In the genomic region with DNA sequence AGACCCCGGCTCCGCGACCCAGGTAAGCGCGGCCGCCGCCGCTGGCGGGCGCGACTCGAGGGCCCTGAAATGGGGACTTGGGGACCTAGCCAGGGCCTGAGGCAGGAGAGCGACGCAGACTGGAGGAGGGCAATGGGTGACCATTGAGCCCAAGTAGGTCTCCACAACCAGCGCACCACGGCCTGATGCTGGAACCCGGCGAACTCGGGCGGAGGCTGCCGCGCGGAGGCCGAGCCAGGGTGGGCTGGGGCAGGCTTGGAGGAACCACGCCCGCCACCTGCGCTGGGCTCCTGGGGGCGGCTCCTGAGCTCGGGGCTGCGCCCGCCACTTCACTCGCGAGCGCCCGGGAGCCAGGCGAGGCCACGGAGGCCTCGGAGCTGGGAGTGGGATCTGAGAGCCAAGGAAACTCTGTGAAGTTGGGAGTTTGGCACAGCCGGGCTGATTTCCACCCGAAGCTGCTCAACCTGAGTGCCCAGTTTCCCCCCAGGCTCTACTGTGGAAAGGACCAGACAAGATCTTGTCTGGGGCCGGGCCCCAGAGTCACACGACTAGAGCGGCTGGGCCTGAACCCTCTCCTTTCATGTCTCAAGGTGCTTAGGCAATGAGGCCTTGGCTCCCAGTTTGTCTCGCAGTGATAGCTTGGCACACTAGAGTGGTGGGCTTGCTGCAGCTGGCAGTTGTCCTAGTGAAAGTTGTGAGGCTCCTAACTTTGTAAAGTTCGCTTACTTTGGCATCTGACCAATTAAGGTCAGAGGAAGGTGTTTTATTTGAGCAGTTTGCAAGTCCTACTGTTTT, we compare ENCODE assay signal across 9 mouse cellular contexts. TPM values are rescaled to one million over a fixed set of nuclear protein-coding genes. Genes with fewer than 3 reads are reported as not detected.
DNase-seq lines count a peak whose midpoint lies in the region; ATAC-seq and TF ChIP-seq lines count a peak whose summit lies in the region.
"Had no signal": no experiment of that assay in that cellular context is flagged by ENCODE, and none has a peak within 500 bp of the region (broad histone marks: within the 10 kb centered on the region; RNA-seq: fewer than 3 reads in every experiment).

No protein-coding gene starts in this region.

- no peak for TF ChIP-seq CTCF in intestine, postnatal 0 days (IDR thresholded peaks at IDR 0.05; ENCODE audit: low read depth)
- no peak for TF ChIP-seq CTCF in thymus, adult 2 months (IDR thresholded peaks at IDR 0.05; ENCODE audit: borderline replicate concordance, control insufficient read depth, extremely low read depth, insufficient read depth, low read length, poor library complexity)

- H3K4me1 ChIP-seq in heart, embryonic 12.5 days (replicated peaks): peaks cover 6% of the 10 kb centered on the region
- H3K4me1 ChIP-seq in embryonic facial prominence, embryonic 15.5 days: peaks cover 13% of the 10 kb centered on the region
- peaks cover 5% of the 10 kb centered on the region; the same call in 1 of the 2 replicates for H3K4me1 ChIP-seq in intestine, postnatal 0 days (replicated peaks; ENCODE audit: control insufficient read depth, insufficient read depth, low read length)
- peaks cover 12% of the 10 kb centered on the region for H3K4me1 ChIP-seq in midbrain, embryonic 10.5 days
- no peaks in the 10 kb centered on the region for H3K4me1 ChIP-seq in thymus, adult 2 months (replicated peaks; ENCODE audit: control insufficient read depth, insufficient read depth, low read length)

- ATAC-seq in heart, embryonic 12.5 days (ENCODE audit: insufficient number of reproducible peaks, low FRiP score): no peak; the same call in 1 of the 2 replicates
- ATAC-seq in embryonic facial prominence, embryonic 15.5 days (ENCODE audit: insufficient number of reproducible peaks, low FRiP score, low TSS enrichment, low read depth): peak; percentile 51
- peak; percentile 38; the same call in 1 of the 2 replicates for ATAC-seq in intestine, postnatal 0 days
- ATAC-seq: Patski had no signal

- 3% methylated on average over 45 of the region's 45 CpGs for WGBS in heart, embryonic 12.5 days
- WGBS in embryonic facial prominence, embryonic 15.5 days: 3% methylated on average over 45 of the region's 45 CpGs
- WGBS in intestine, postnatal 0 days: 5% methylated on average over 43 of the region's 45 CpGs
- WGBS in midbrain, embryonic 10.5 days: 2% methylated on average over 45 of the region's 45 CpGs
- WGBS in thymus, adult 2 months: 9% methylated on average over 45 of the region's 45 CpGs

- H3K4me3 ChIP-seq in heart, embryonic 12.5 days: peak overlapping the region; percentile 73
- H3K4me3 ChIP-seq in embryonic facial prominence, embryonic 15.5 days (replicated peaks): peak overlapping the region; percentile 67
- peak overlapping the region; percentile 75 for H3K4me3 ChIP-seq in intestine, postnatal 0 days (ENCODE audit: low read depth, low read length)
- H3K4me3 ChIP-seq in midbrain, embryonic 10.5 days: peak overlapping the region; percentile 77
- no peak overlapping the region for H3K4me3 ChIP-seq in thymus, adult 2 months (ENCODE audit: control insufficient read depth, insufficient read depth, low read length)

- no peak overlapping the region for H3K27ac ChIP-seq in heart, embryonic 12.5 days (ENCODE audit: poor library complexity, severe bottlenecking)
- no peak overlapping the region for H3K27ac ChIP-seq in embryonic facial prominence, embryonic 15.5 days (replicated peaks)
- no peak overlapping the region for H3K27ac ChIP-seq in intestine, postnatal 0 days (ENCODE audit: low read depth, low read length)
- peak overlapping the region; percentile 84 for H3K27ac ChIP-seq in midbrain, embryonic 10.5 days (replicated peaks)
- H3K27ac ChIP-seq in thymus, adult 2 months (ENCODE audit: control insufficient read depth, insufficient read depth, low read length): no peak overlapping the region

- H3K27me3 ChIP-seq in heart, embryonic 12.5 days (replicated peaks): peaks cover 60% of the 10 kb centered on the region
- H3K27me3 ChIP-seq in embryonic facial prominence, embryonic 15.5 days: peaks cover 52% of the 10 kb centered on the region
- peaks cover 23% of the 10 kb centered on the region for H3K27me3 ChIP-seq in intestine, postnatal 0 days (replicated peaks; ENCODE audit: control insufficient read depth, insufficient read depth, low read length)
- H3K27me3 ChIP-seq in midbrain, embryonic 10.5 days (ENCODE audit: low read depth, poor library complexity, severe bottlenecking): peaks cover 67% of the 10 kb centered on the region
- peaks cover 9% of the 10 kb centered on the region; the same call in 1 of the 2 replicates for H3K27me3 ChIP-seq in thymus, adult 2 months (ENCODE audit: control insufficient read depth, insufficient read depth, low read length)
- H3K27me3 ChIP-seq: Patski had no signal

- DNase-seq in heart, adult 8-10 months (ENCODE audit: low spot score): no peak
- peak; percentile 13 for DNase-seq in adrenal gland, postnatal 25 days
- peak; percentile 63 for DNase-seq in midbrain, embryonic 10.5 days (ENCODE audit: low spot score)
- peak; percentile 51 for DNase-seq in testis, postnatal 10 days (ENCODE audit: low spot score)
- no peak for DNase-seq in thymus, adult 2 months

- H3K9ac ChIP-seq in heart, embryonic 12.5 days: peak overlapping the region; percentile 67
- H3K9ac ChIP-seq in embryonic facial prominence, embryonic 15.5 days: peak overlapping the region; percentile 39
- H3K9ac ChIP-seq in intestine, postnatal 0 days (ENCODE audit: low read depth, low read length): peak overlapping the region; percentile 26; the same call in 1 of the 2 replicates

- H3K9me3 ChIP-seq in heart, embryonic 12.5 days (replicated peaks): no peaks in the 10 kb centered on the region
- H3K9me3 ChIP-seq in embryonic facial prominence, embryonic 15.5 days (replicated peaks): no peaks in the 10 kb centered on the region
- no peaks in the 10 kb centered on the region for H3K9me3 ChIP-seq in intestine, postnatal 0 days (ENCODE audit: control insufficient read depth)
- no peaks in the 10 kb centered on the region for H3K9me3 ChIP-seq in midbrain, embryonic 10.5 days (replicated peaks)

- no peak for TF ChIP-seq POLR2A in thymus, adult 2 months (IDR thresholded peaks at IDR 0.05; ENCODE audit: control insufficient read depth, extremely low read depth, insufficient read depth, low read length, poor library complexity)

- no peaks in the 10 kb centered on the region for H3K36me3 ChIP-seq in heart, embryonic 12.5 days
- H3K36me3 ChIP-seq in embryonic facial prominence, embryonic 15.5 days: no peaks in the 10 kb centered on the region
- H3K36me3 ChIP-seq in intestine, postnatal 0 days (ENCODE audit: control insufficient read depth, insufficient read depth): no peaks in the 10 kb centered on the region
- no peaks in the 10 kb centered on the region for H3K36me3 ChIP-seq in midbrain, embryonic 10.5 days
- H3K36me3 ChIP-seq in thymus, adult 2 months (ENCODE audit: control insufficient read depth, insufficient read depth, low read length): no peaks in the 10 kb centered on the region

- peak overlapping the region; percentile 100 for H3K4me2 ChIP-seq in heart, embryonic 12.5 days
- peak overlapping the region; percentile 99 for H3K4me2 ChIP-seq in embryonic facial prominence, embryonic 15.5 days (replicated peaks)
- H3K4me2 ChIP-seq in intestine, postnatal 0 days (replicated peaks; ENCODE audit: low read depth): peak overlapping the region; percentile 98

RNA-seq across cellular contexts. Expression of a gene that starts 0.8 kb away (rescaled TPM):
- 0.44 and 0.84 TPM in 2 replicates for polyA plus RNA-seq in heart, embryonic 12.5 days (2016; fragmentation: Nextera tagmentation; extraction: Ambion mirVana)
- under 1 TPM in 3 of 4 experiments, not detected in 1; 0.08 to 0.35 (median 0.09) TPM for total RNA-seq in heart, adult 8-10 months (2022)
- total RNA-seq in adrenal gland, postnatal 25 days (2021): 2.2 and 3.6 TPM in 2 replicates
- polyA plus RNA-seq in embryonic facial prominence, embryonic 15.5 days (2015; fragmentation: Nextera tagmentation; extraction: Ambion mirVana): 4.3 and 4.7 TPM in 2 replicates
- polyA plus RNA-seq in intestine, postnatal 0 days (2015; fragmentation: Nextera tagmentation; extraction: Ambion mirVana): 1.6 and 1.9 TPM in 2 replicates
- 2.8 and 3.0 TPM in 2 replicates for polyA plus RNA-seq in midbrain, embryonic 10.5 days (2016; fragmentation: Nextera tagmentation; extraction: Ambion mirVana)
- 0.07 TPM in 1 of 2 replicates, not detected in the other for polyA plus RNA-seq in thymus, adult 2 months (2012; rRNA removed)
- polyA plus RNA-seq: Patski had no signal

Comparison
In these comparisons a context has a peak if more than half of its experiments do, and no peak if none do; other contexts are left out.
1. DNase-seq: peak in adrenal gland, postnatal 25 days (single experiment), midbrain, embryonic 10.5 days (single experiment) and testis, postnatal 10 days (single experiment); none in heart, adult 8-10 months (single experiment) and thymus, adult 2 months (single experiment).
2. Peak in every context shown above with its lines, with median percentiles within 50 percentile points of each other: H3K4me2 ChIP-seq and H3K9ac ChIP-seq.